Mouse (Mus musculus) kidney, adult 11 months (tissue): ENCODE measurements around the gene Pdlim5.

ENCODE experiments used
- DNase-seq: peaks from one replicate; pipeline ENCODE4 v3.0.0; 2022

Gene Pdlim5

GRCm38 (mm10) chr3:142334496-142334895, 61.0 kb downstream of the Pdlim5 start:
- no peak for DNase-seq

- DNase-seq = no peak
These were observed 62.0 kb downstream of the Pdlim5 start for GRCm38 (mm10) chr3:142333458-142333857.

- no peak for DNase-seq
These were observed 62.8 kb downstream of the Pdlim5 start for GRCm38 (mm10) chr3:142332716-142333115.

- DNase-seq = no peak
These were observed 63.5 kb downstream of the Pdlim5 start for GRCm38 (mm10) chr3:142331872-142332554.

GRCm38 (mm10) chr3:142330425-142330824, 65.1 kb downstream of the Pdlim5 start:
- no peak for DNase-seq

DNA sequence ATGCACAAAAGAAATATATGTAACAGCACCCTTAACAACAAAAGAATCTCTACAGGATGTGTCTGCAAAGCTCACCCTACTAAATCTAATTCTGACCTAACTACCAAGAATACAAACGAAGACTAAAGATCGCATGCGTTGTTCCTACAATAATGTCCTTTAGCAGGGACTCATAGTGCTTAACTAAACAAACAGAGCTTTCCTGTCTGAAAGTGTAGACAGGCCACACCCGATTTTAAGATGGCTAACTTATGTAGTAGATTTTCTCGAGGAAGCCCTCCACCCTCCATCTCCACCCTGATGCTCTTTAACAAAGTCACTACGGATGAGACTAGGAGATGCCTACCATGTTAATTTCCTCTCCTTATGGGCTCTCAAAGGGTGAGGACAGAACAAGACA, 71.9 kb downstream of the Pdlim5 start:
- no peak for DNase-seq

DNA sequence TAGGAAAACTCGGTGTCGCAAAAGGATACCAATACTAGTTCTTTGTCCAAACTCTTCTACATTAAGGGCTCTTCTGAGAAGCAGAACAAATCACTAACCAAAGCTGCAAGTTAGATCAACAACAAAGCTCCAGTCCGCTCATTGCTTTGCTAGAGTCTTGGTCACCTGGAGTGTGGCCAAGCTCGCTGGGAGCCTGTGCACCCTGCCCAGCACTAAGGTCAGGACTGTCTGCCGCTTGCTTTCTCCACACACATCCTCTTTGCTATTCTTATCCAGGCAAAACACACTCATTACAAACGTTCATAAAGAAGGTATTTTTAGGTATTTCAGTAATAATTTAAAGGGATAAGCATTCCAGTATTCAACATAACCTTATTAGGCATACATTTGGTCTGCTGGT, 73.6 kb downstream of the Pdlim5 start:
- peak; percentile 73 for DNase-seq

- peak; percentile 32 for DNase-seq
These were observed 77.3 kb downstream of the Pdlim5 start for GRCm38 (mm10) chr3:142318147-142318546.

GRCm38 (mm10) chr3:142316138-142316740, 79.3 kb downstream of the Pdlim5 start:
- no peak for DNase-seq

GRCm38 (mm10) chr3:142311075-142311474, 84.4 kb downstream of the Pdlim5 start:
- DNase-seq = no peak

DNA sequence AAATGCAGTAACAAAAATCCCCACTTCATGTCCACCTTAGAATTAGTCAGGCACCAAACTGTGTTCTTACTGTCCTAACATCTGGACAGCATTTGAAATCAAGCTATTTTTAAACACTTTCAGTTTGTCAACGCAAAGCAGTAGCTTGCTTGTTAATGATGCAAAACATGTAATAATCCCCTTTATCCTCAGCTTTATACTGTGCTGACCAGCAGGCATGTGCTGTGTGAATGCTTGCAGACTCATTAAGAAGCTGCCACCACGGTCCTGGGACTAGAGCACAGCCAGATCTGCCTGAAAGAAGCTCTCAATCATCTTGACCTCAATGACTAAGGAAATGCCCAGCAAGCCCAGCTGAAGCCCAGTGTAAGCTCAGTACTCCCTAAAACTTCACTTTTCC, 85.0 kb downstream of the Pdlim5 start:
- DNase-seq = no peak

DNA sequence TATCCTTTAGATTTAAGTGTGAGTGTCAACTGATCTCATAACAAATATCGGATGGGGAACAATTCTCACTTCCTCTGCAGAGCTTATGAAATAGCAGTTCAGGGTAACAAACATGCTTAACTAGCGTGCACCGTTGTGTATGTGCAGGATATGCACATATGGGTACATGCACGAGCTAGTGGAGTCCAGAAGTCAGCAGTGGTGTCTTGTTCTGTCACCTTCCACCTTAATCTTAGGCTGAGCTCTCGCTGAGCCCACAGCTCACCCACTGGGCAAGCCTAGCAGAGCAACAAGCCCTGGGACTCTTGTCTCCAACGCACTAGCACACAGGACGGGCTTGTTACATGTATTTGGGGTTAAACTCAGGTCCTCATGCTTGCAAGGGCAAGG, 100.2 kb downstream of the Pdlim5 start:
- DNase-seq = no peak

GRCm38 (mm10) chr3:142294616-142295286, 100.7 kb downstream of the Pdlim5 start:
- DNase-seq = no peak

DNA sequence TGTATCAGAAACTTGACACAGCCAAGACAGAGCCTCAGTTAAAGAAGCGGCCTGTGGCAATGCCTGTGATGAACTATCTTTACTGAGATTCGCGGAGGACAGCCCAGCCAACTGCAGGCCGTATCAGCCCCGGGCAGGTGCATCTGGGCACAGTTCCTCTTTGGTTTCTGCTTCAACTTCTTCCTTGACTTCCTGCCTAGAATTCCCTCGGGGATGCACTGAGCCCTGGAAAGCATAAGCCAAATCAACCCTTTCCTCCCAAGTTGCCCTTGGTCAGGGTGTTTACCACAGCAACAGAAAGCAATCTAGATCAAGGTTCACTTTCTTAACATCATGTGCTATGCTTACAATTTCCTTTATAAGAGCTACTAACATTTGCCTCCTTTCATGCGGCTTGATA, 101.9 kb downstream of the Pdlim5 start:
- DNase-seq = no peak

DNA sequence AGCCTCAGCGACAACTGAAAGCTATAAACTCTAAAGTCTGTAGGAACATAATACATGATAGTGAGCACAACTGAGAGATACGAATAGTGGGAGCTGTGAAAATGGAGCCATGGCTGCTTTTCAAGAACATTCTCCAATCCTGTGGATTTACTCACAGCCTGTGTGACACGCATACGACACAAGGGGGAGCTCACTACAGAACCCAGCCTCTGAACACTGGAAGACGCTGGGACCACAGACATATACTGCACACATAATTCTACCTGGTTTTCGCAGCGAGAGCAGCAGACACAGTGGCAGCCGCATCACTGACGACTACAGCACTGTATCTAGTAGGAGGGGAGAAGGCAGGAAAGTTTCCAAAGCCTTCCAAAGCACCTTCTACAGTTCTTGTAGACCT, 112.8 kb downstream of the Pdlim5 start:
- peak; percentile 45 for DNase-seq

GRCm38 (mm10) chr3:142281656-142282055, 113.8 kb downstream of the Pdlim5 start:
- no peak for DNase-seq

DNA sequence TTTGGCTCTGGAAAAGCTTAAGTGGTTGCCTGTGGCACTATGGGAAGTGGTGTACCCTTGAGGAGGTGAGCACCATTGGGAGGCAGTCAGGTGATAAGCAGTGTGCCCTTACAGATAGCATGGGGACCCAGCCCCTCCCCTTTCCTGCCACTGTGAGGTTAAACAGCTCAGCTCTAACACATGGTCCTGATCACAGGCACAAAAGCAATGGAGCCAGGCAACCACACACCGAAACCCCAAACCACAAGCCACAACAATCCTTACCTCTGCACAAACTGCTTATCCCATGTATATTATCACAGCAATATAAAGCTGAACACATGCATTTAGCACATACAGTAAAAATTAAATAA, 114.4 kb downstream of the Pdlim5 start:
- no peak for DNase-seq

DNA sequence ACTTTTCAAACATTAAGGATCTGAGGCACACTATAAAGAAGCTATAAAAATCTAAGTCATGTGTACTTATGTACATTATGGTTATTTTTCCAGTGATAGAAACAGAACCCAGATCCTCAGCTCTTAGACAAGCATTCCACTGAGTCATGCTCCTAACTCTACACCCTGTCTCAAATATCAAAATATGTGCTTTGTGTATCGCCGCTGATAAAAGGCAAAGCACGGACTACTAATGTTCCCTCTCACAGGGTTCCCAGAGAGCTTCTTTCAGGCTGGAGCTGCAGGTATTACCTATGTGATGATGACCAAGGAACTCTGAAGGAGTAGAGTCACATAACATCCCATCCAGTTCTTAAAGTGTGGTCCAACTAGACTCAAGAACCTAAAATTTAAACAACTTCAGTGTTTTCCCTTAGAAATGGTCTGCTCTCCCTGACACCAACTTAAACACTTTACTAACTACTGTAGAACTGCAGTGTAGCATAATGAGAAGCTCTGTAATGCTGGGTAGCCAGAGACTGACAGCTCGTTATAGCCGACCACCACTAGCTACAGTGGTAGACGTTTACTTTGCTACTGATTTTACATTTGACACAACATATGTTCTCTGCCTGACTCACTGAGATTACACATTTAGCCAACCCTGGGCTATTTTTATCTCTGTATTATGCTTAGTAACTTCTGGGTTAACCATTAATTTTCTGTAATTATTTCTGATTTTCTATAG, 115.0 kb downstream of the Pdlim5 start:
- no peak for DNase-seq

GRCm38 (mm10) chr3:142279011-142279410, 116.5 kb downstream of the Pdlim5 start:
- no peak for DNase-seq

GRCm38 (mm10) chr3:142276506-142276905, 119.0 kb downstream of the Pdlim5 start:
- DNase-seq = no peak

DNA sequence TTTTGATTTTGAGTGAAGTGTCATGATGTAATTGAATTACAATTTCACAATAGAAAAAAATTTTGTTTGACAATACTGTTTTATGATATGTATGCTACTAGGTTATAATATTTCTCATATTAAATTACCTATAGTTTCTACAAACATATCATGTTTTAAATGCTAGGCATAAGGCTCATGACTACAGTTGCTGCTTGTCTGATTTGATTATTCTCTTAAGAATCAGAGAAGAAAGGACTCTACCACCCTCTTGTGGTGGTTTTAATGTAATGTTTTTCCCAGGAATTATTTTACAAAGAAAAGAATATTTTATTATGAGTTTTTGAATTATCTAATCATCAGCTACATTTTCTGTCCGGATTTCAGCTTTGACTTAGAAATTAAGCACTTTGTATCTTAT, 120.5 kb downstream of the Pdlim5 start:
- no peak for DNase-seq

- DNase-seq = peak; percentile 27
These were observed 121.0 kb downstream of the Pdlim5 start for GRCm38 (mm10) chr3:142274451-142274850.

DNA sequence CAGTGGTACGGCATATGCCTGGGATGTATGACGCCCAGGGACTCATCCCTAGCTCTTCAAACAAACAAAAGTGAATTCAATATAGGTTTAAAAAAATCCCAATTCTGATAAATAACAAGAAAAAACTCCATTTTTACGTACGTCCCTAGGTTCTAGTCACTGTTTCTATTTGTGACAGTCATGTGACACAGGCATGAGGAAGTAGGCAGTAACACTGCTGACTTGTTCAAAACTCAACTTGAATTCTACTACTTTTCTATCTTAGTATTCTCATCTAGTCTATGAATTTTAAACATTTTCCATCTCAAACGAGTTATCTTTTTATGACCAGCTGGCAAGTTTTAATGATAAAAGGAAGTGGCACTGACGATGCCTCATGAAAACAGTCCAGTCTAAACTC, 122.2 kb downstream of the Pdlim5 start:
- no peak for DNase-seq

GRCm38 (mm10) chr3:142256371-142256770, 139.1 kb downstream of the Pdlim5 start:
- DNase-seq = no peak
